Mouse (Mus musculus): ENCODE data around the gene Ier2. TPM values are rescaled to one million over a fixed set of nuclear protein-coding genes. Genes with fewer than 3 reads are reported as not detected.
"Not testable (repeated sequence)": the region's sequence is repeated elsewhere in the genome, so short reads cannot be mapped to it uniquely, and the experiment has no call there.

Ier2 gene
- polyA plus RNA-seq, 1 experiment from 2014 or later: 22.5 TPM

GRCm38 (mm10) chr8:84637946-84638554 is 24.6 kb downstream of the Ier2 start:
- no peaks in the 10 kb centered on the region for H3K27me3 ChIP-seq (replicated peaks; ENCODE audit: control insufficient read depth, insufficient read depth, low read length)
- no peaks in the 10 kb centered on the region for H3K36me3 ChIP-seq (ENCODE audit: control insufficient read depth, insufficient read depth)
- H3K9me3 ChIP-seq (ENCODE audit: control insufficient read depth, low read length): no peaks in the 10 kb centered on the region
- no peak overlapping the region; the same call in 1 of the 2 replicates for H3K27ac ChIP-seq (ENCODE audit: low read length)
- H3K4me3 ChIP-seq (replicated peaks; ENCODE audit: low read length): peak overlapping the region; percentile 56
- 34% methylated on average over 8 of the region's 8 CpGs for WGBS
- H3K4me2 ChIP-seq (ENCODE audit: low read length): peak overlapping the region; percentile 91
- H3K4me1 ChIP-seq (replicated peaks; ENCODE audit: control insufficient read depth, insufficient read depth, low read length): peaks cover 22% of the 10 kb centered on the region
- peak overlapping the region; percentile 63 for H3K9ac ChIP-seq (replicated peaks; ENCODE audit: low read depth, low read length)
- no peak for ATAC-seq

GRCm38 (mm10) chr8:84636051-84636691 is 26.5 kb downstream of the Ier2 start:
- H3K4me3 ChIP-seq (replicated peaks; ENCODE audit: low read length): no peak overlapping the region
- no peak overlapping the region for H3K27ac ChIP-seq (ENCODE audit: low read length)
- no peaks in the 10 kb centered on the region for H3K27me3 ChIP-seq (replicated peaks; ENCODE audit: control insufficient read depth, insufficient read depth, low read length)
- H3K36me3 ChIP-seq (ENCODE audit: control insufficient read depth, insufficient read depth): no peaks in the 10 kb centered on the region
- peaks cover 22% of the 10 kb centered on the region for H3K4me1 ChIP-seq (replicated peaks; ENCODE audit: control insufficient read depth, insufficient read depth, low read length)
- H3K4me2 ChIP-seq (ENCODE audit: low read length): no peak overlapping the region
- no peaks in the 10 kb centered on the region for H3K9me3 ChIP-seq (ENCODE audit: control insufficient read depth, low read length)
- ATAC-seq: no peak
- 89% methylated on average over 17 of the region's 17 CpGs for WGBS
- H3K9ac ChIP-seq (replicated peaks; ENCODE audit: low read depth, low read length): peak overlapping the region; percentile 10; the same call in 1 of the 2 replicates

- H3K4me1 ChIP-seq (replicated peaks; ENCODE audit: control insufficient read depth, insufficient read depth, low read length): peaks cover 22% of the 10 kb centered on the region
- no peak overlapping the region for H3K4me2 ChIP-seq (ENCODE audit: low read length)
- no peaks in the 10 kb centered on the region for H3K27me3 ChIP-seq (replicated peaks; ENCODE audit: control insufficient read depth, insufficient read depth, low read length)
- H3K9ac ChIP-seq (replicated peaks; ENCODE audit: low read depth, low read length): peak overlapping the region; percentile 18; the same call in 1 of the 2 replicates
- 63% methylated on average over 13 of the region's 14 CpGs for WGBS
- H3K36me3 ChIP-seq (ENCODE audit: control insufficient read depth, insufficient read depth): no peaks in the 10 kb centered on the region
- H3K9me3 ChIP-seq (ENCODE audit: control insufficient read depth, low read length): no peaks in the 10 kb centered on the region
- no peak for ATAC-seq
- H3K27ac ChIP-seq (ENCODE audit: low read length): peak overlapping the region; percentile 60
- no peak overlapping the region for H3K4me3 ChIP-seq (replicated peaks; ENCODE audit: low read length)
Observed at GRCm38 (mm10) chr8:84635397-84636050, 27.1 kb downstream of the Ier2 start.

GRCm38 (mm10) chr8:84634849-84635304 is 27.8 kb downstream of the Ier2 start:
- Histone ChIP-seq H3K4me3 (replicated peaks; ENCODE audit: low read length) (no peak overlapping the region), H3K36me3 (ENCODE audit: control insufficient read depth, insufficient read depth) (0 out of 2 replicates have a peak, but pooled peaks cover 3% of the 10 kb centered on the region), H3K4me1 (replicated peaks; ENCODE audit: control insufficient read depth, insufficient read depth, low read length) (peaks cover 18% of the 10 kb centered on the region), H3K27ac (ENCODE audit: low read length) (peak overlapping the region; percentile 48), H3K9me3 (ENCODE audit: control insufficient read depth, low read length) (no peaks in the 10 kb centered on the region), H3K9ac (replicated peaks; ENCODE audit: low read depth, low read length) (peak overlapping the region; percentile 18; the same call in 1 of the 2 replicates), H3K27me3 (replicated peaks; ENCODE audit: control insufficient read depth, insufficient read depth, low read length) (no peaks in the 10 kb centered on the region), H3K4me2 (ENCODE audit: low read length) (no peak overlapping the region)
- 29% methylated on average over 9 of the region's 9 CpGs for WGBS
- no peak for ATAC-seq

- H3K27ac ChIP-seq (ENCODE audit: low read length): no peak overlapping the region
Observed at GRCm38 (mm10) chr8:84633841-84634584, 28.6 kb downstream of the Ier2 start.

GRCm38 (mm10) chr8:84631813-84632212 is 30.8 kb downstream of the Ier2 start:
- Histone ChIP-seq H3K36me3 (ENCODE audit: control insufficient read depth, insufficient read depth) (0 out of 2 replicates have a peak, but pooled peaks cover 3% of the 10 kb centered on the region), H3K27ac (ENCODE audit: low read length) (no peak overlapping the region), H3K9ac (replicated peaks; ENCODE audit: low read depth, low read length) (no peak overlapping the region), H3K4me1 (replicated peaks; ENCODE audit: control insufficient read depth, insufficient read depth, low read length) (peaks cover 11% of the 10 kb centered on the region), H3K27me3 (replicated peaks; ENCODE audit: control insufficient read depth, insufficient read depth, low read length) (no peaks in the 10 kb centered on the region), H3K4me2 (ENCODE audit: low read length) (no peak overlapping the region), H3K4me3 (replicated peaks; ENCODE audit: low read length) (no peak overlapping the region), H3K9me3 (ENCODE audit: control insufficient read depth, low read length) (no peaks in the 10 kb centered on the region)
- WGBS: 99% methylated on average over 4 of the region's 4 CpGs
- ATAC-seq: no peak

More at GRCm38 (mm10) chr8:84633841-84634584, 28.6 kb downstream of the Ier2 start:
- no peak overlapping the region for H3K9ac ChIP-seq (replicated peaks; ENCODE audit: low read depth, low read length)
- peaks cover 18% of the 10 kb centered on the region for H3K4me1 ChIP-seq (replicated peaks; ENCODE audit: control insufficient read depth, insufficient read depth, low read length)
- no peak overlapping the region for H3K4me3 ChIP-seq (replicated peaks; ENCODE audit: low read length)
- 50% methylated on average over 10 of the region's 10 CpGs for WGBS
- 0 out of 2 replicates have a peak, but pooled peaks cover 3% of the 10 kb centered on the region for H3K36me3 ChIP-seq (ENCODE audit: control insufficient read depth, insufficient read depth)
- H3K9me3 ChIP-seq (ENCODE audit: control insufficient read depth, low read length): no peaks in the 10 kb centered on the region
- ATAC-seq: no peak
- H3K27me3 ChIP-seq (replicated peaks; ENCODE audit: control insufficient read depth, insufficient read depth, low read length): no peaks in the 10 kb centered on the region
- no peak overlapping the region for H3K4me2 ChIP-seq (ENCODE audit: low read length)

GRCm38 (mm10) chr8:84630145-84630544 is 32.5 kb downstream of the Ier2 start:
- 0 out of 2 replicates have a peak, but pooled peaks cover 3% of the 10 kb centered on the region for H3K36me3 ChIP-seq (ENCODE audit: control insufficient read depth, insufficient read depth)
- H3K4me3 ChIP-seq (replicated peaks; ENCODE audit: low read length): no peak overlapping the region
- no peak overlapping the region for H3K4me2 ChIP-seq (ENCODE audit: low read length)
- peaks cover 5% of the 10 kb centered on the region for H3K4me1 ChIP-seq (replicated peaks; ENCODE audit: control insufficient read depth, insufficient read depth, low read length)
- ATAC-seq: no peak
- H3K9me3 ChIP-seq (ENCODE audit: control insufficient read depth, low read length): no peaks in the 10 kb centered on the region
- no peak overlapping the region for H3K27ac ChIP-seq (ENCODE audit: low read length)
- 82% methylated on average over 4 of the region's 4 CpGs for WGBS
- no peaks in the 10 kb centered on the region for H3K27me3 ChIP-seq (replicated peaks; ENCODE audit: control insufficient read depth, insufficient read depth, low read length)
- H3K9ac ChIP-seq (replicated peaks; ENCODE audit: low read depth, low read length): no peak overlapping the region

GRCm38 (mm10) chr8:84629586-84629985 is 33.1 kb downstream of the Ier2 start:
- 0 out of 2 replicates have a peak, but pooled peaks cover 3% of the 10 kb centered on the region for H3K36me3 ChIP-seq (ENCODE audit: control insufficient read depth, insufficient read depth)
- 81% methylated on average over 11 of the region's 11 CpGs for WGBS

GRCm38 (mm10) chr8:84623425-84623824 is 39.2 kb downstream of the Ier2 start:
- not testable (repeated sequence) for H3K4me1 ChIP-seq (replicated peaks; ENCODE audit: control insufficient read depth, insufficient read depth, low read length); H3K27ac ChIP-seq (ENCODE audit: low read length); H3K9ac ChIP-seq (replicated peaks; ENCODE audit: low read depth, low read length); H3K27me3 ChIP-seq (replicated peaks; ENCODE audit: control insufficient read depth, insufficient read depth, low read length); H3K4me3 ChIP-seq (replicated peaks; ENCODE audit: low read length); ATAC-seq; H3K9me3 ChIP-seq (ENCODE audit: control insufficient read depth, low read length); H3K36me3 ChIP-seq (ENCODE audit: control insufficient read depth, insufficient read depth); H3K4me2 ChIP-seq (ENCODE audit: low read length)
- 77% methylated on average over 4 of the region's 4 CpGs for WGBS

More at GRCm38 (mm10) chr8:84629586-84629985, 33.1 kb downstream of the Ier2 start:
- Histone ChIP-seq H3K4me1 (replicated peaks; ENCODE audit: control insufficient read depth, insufficient read depth, low read length) (no peaks in the 10 kb centered on the region), H3K4me3 (replicated peaks; ENCODE audit: low read length) (no peak overlapping the region), H3K9ac (replicated peaks; ENCODE audit: low read depth, low read length) (no peak overlapping the region), H3K27ac (ENCODE audit: low read length) (no peak overlapping the region), H3K27me3 (replicated peaks; ENCODE audit: control insufficient read depth, insufficient read depth, low read length) (no peaks in the 10 kb centered on the region), H3K9me3 (ENCODE audit: control insufficient read depth, low read length) (no peaks in the 10 kb centered on the region), H3K4me2 (ENCODE audit: low read length) (no peak overlapping the region)
- ATAC-seq: no peak

Measured in forebrain, embryonic 16.5 days (tissue).